Mouse (Mus musculus) gastrocnemius, adult 8-10 months (tissue): ENCODE results near the gene Prss48. TPM values are rescaled to one million over a fixed set of nuclear protein-coding genes. Genes with fewer than 3 reads are reported as not detected.

Source experiments
- DNase-seq, 2 experiments: peaks; one replicate each; pipeline ENCODE4 v3.0.0; 2022; ENCODE audit warnings: low spot score in 2 of 2
- total RNA-seq, 4 experiments: library from RNA; stranded (reverse); gene quantifications; 2 replicates each; pipeline ENCODE4 v1.2.4; 2022

Prss48 gene
- total RNA-seq, result not detected

- no peak for DNase-seq
Measured at GRCm38 (mm10) chr3:86002423-86002822, at the start of gene Prss48. TSS of gene Prss48 (minus strand) at chr3:86002491.

DNA sequence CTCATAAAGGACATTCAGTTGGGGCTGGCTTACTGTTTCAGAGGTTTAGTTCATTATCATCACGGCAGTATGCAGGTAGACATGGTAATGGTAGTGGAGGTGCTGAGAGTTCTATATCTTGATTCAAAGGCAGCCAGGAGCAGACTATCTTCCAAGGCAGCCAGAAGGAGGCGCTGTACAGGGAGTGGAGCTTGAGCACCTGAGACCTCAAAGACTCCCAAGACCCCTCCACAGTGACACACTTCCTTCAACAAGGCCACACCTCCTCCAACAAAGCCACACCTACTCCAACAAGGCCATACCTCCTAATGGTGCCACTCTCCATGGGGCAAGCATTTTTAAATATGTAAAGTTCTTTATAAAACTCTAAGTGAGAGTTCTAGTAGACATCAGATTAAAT is 46.8 kb upstream of the Prss48 start:
- no peak for DNase-seq

DNA sequence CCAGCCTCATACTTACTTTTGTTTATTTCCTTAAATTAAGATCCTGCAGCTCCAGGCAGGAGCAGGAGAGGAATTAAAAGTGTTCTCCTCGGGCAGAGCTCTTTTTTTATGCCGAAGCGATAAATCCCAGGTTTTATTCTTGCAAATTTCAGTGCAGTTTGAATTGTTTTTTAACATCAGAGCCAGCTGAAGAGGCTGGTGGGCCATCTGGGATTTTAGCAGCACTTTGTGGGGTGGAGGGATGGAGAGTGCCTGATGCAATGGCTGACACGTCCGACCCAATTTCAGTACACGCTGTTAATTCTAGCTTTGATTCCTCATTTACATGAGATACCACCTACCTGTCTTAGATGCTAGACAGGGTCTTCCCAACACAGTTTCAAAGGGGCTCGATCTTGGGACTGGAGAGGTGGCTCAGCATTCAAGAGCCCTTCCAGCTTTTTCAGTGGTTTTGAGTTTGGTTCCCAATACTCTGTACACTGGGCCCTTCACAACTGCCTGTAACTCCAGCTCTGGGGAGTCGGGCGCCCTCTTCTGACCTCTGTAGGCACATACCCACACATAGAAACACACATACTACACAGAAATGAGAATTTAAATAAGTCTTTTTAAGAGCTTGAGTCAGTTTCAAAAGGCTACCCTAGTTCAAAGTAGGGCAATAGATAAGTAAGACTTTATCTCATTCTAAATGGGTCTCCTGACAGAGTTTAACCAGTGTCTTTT is 45.6 kb upstream of the Prss48 start:
- no peak for DNase-seq

DNA sequence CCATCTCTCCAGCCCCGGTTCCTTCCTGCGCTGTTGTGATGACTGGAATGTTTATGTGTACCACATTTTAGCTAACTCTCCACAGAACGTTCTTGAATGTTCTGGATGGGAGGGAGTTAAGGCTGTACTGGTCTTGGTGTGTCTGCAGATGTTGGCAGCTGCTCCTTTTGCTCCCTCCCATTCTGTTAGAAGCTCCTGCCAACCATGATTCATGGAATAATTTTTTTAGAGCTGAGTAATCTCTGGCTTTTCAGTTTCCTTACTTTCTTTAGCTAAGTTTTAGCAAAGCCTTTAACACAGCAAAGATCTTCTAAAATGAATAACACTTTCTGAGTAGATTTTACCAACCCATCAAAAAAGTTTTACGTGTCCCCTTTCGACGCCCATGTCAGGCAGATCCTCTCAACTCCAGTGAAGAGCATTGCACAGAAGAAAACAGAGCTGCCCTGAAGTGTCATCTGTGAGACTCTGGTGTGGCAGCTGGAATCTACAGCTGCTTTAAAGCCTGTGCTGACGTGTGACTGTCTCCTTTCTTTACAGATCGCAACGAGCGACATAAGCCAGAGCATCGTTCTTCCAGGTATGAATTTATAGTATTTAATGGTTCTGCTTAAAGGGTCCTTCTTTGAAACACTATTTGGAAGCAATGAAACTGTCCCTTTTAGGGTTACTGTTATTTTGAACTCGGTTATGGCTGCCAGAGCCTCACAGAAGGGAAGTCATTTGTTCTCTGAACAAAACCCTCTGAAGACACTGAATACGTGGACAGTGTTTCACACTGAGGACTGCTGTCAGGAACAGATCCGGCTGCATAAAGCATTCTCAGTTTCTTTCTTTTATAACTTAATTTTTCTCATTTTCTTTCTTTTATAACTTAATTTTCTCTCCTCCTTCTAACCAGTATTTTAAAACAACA is 38.3 kb upstream of the Prss48 start:
- peak in 1 of 2 experiments; percentile 24 for DNase-seq

GRCm38 (mm10) chr3:86038648-86039047 is 36.4 kb upstream of the Prss48 start:
- peak; percentile 39 to 59 for DNase-seq

DNA sequence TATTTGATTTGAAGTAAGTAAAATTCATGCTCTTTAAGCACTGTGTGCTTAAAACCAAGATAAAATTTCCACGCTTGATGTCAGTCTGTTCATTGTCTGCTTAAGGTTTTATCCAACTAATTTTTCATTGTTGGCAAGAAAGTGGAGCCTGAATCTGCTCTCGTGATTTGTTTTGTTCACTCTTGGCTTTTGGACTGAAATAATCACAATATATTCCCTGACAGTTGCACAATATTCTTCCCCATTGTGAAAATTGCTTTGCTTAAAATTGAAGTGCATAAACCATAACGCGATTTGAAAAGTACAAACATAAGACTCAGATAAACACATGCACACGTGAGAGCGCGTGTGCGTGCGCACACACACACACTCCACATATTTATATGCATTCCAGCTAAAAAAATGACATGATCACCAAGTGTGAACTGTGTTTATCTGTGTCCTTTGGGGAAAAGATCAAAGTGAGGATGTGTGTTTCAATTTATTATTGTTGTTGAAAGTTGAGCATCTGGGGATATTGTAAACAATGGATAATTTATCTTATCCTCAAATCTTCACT is 35.7 kb upstream of the Prss48 start:
- DNase-seq, result no peak

GRCm38 (mm10) chr3:86033455-86034090 is 31.3 kb upstream of the Prss48 start:
- no peak for DNase-seq

- DNase-seq, result no peak
Measured at GRCm38 (mm10) chr3:86030566-86030965, 28.3 kb upstream of the Prss48 start.

DNA sequence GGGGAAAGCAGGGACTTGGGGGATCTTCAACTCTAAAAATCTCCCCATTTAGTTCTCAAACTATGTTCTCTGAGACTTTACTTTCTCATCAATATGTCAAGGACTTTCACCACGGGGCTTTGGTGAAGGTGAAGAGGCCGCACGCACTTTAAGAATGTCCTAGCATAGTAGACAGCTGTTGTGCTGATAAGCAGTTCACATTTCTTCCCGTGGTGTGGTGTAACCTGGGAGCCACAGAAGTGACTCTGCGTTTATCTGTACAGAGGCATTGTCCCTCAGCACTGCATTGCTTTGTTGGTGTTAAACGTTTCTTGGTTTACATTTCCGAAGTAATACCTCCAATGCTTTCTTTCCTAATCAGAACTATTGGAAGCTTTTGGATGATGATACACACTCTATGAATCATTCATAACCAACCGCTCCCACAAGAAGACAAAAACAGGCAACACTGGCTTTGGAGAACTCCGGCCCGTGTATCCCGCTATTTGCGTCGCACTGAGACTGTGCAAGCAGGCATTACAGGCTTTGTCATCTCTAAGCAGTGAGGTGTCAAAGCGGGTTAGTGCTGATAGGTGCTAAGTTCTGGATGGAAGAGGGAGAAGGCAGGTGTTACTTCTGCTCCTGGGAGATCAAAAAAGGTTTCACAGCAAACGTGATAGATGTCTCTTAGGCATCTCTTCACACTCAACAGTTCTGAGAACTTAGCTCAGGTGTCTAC is 26.5 kb upstream of the Prss48 start:
- no peak for DNase-seq

GRCm38 (mm10) chr3:86025341-86026137 is 23.2 kb upstream of the Prss48 start:
- no peak for DNase-seq

- no peak for DNase-seq
Measured at GRCm38 (mm10) chr3:86024065-86024795, 21.9 kb upstream of the Prss48 start.

GRCm38 (mm10) chr3:86021651-86022050 is 19.4 kb upstream of the Prss48 start:
- no peak for DNase-seq

- DNase-seq, result no peak
Measured at GRCm38 (mm10) chr3:86020921-86021650, 18.8 kb upstream of the Prss48 start.

- DNase-seq, result no peak
Measured at GRCm38 (mm10) chr3:86017484-86017883, 15.2 kb upstream of the Prss48 start.

DNA sequence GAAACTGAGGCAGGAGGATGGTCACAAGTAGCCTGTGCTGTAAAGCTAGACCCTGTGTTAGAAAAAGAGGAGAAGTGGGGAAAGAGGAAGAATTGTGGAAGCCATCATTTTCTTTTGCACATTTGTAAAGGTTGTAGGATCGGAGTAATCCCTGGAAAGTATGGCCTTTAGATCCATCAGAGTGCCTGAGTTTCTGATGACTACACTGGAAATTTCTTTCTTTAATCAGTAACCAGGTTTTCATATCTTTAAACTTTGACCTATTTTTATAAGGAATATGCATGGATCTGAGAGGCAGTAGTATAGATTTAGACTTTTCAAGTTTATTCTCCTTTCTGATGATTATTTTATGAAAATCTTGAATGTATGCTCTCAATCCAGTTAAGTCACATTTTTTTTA is 14.7 kb upstream of the Prss48 start:
- DNase-seq, result no peak

- no peak for DNase-seq
Measured at GRCm38 (mm10) chr3:86013837-86014236, 11.5 kb upstream of the Prss48 start.

GRCm38 (mm10) chr3:86011833-86012232 is 9.5 kb upstream of the Prss48 start:
- no peak for DNase-seq

GRCm38 (mm10) chr3:86011373-86011772 is 9.1 kb upstream of the Prss48 start:
- DNase-seq, result no peak

GRCm38 (mm10) chr3:86010618-86011017 is 8.3 kb upstream of the Prss48 start:
- no peak for DNase-seq
